8 mouse cellular contexts compared by ENCODE assay signal in the genomic region with DNA sequence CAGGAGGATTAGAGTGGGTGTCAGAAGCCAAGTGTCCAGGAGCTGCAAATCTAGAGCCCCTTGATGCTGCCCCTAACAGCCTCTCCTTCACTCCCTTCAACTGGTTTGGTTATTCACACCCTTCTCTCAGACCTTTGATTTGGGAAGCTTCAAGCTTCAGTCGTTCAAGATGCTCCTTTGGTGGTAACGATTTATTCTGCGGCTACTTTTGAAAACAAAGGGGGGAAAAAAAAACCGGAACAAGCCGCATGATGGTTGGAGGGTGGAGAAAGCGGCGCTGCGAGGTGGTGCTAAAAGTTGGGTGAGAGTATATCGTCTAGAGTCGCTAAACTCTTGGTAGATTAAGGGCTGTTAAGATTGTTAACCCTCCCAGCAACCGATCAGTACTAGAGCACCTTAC. TPM values are rescaled to one million over a fixed set of nuclear protein-coding genes. Genes with fewer than 3 reads are reported as not detected.
A peak's percentile ranks its signal among the peaks of the same experiment; 100 is the strongest.
DNase-seq lines count a peak whose midpoint lies in the region; ATAC-seq and TF ChIP-seq lines count a peak whose summit lies in the region.

No protein-coding gene starts in this region.

- ATAC-seq in common myeloid progenitor, adult 5-6 weeks (replicated peaks; ENCODE audit: low read depth, poor library complexity, severe bottlenecking): peak; percentile 7; the same call in 1 of the 2 replicates
- no peak for ATAC-seq in intestine, embryonic 14.5 days (replicated peaks; ENCODE audit: low FRiP score, low TSS enrichment, low read depth)

- no peaks in the 10 kb centered on the region for H3K27me3 ChIP-seq in liver, adult 2 months (ENCODE audit: control insufficient read depth, insufficient read depth, low read length)
- H3K27me3 ChIP-seq in intestine, embryonic 14.5 days (replicated peaks; ENCODE audit: control insufficient read depth, insufficient read depth, low read length): peaks cover 16% of the 10 kb centered on the region
- H3K27me3 ChIP-seq in myocyte (ENCODE audit: control insufficient read depth, insufficient read depth, insufficient read length): no peaks in the 10 kb centered on the region

- peak overlapping the region; percentile 94 for H3K27ac ChIP-seq in liver, adult 2 months (replicated peaks; ENCODE audit: insufficient read depth, low read depth, low read length)
- H3K27ac ChIP-seq in intestine, embryonic 14.5 days (ENCODE audit: low read depth): peak overlapping the region; percentile 84

- H3K9ac ChIP-seq in liver, adult 2 months (ENCODE audit: low read depth, low read length): peak overlapping the region; percentile 90
- peak overlapping the region; percentile 79 for H3K9ac ChIP-seq in intestine, embryonic 14.5 days (ENCODE audit: low read length)

- H3K4me1 ChIP-seq in liver, adult 2 months (ENCODE audit: control insufficient read depth, insufficient read depth, low read length): peaks cover 16% of the 10 kb centered on the region
- peaks cover 25% of the 10 kb centered on the region; the same call in 1 of the 2 replicates for H3K4me1 ChIP-seq in intestine, embryonic 14.5 days (replicated peaks; ENCODE audit: control insufficient read depth, insufficient read depth, low read length)

- H3K4me2 ChIP-seq in intestine, embryonic 14.5 days (ENCODE audit: low read length): peak overlapping the region; percentile 98
- H3K4me2 ChIP-seq in myocyte (ENCODE audit: low read depth): peak overlapping the region; percentile 84

- H3K9me3 ChIP-seq in intestine, embryonic 14.5 days (ENCODE audit: control insufficient read depth, low read length): no peaks in the 10 kb centered on the region

- WGBS in liver, adult 2 months: under 1% methylated on average over 11 of the region's 11 CpGs
- WGBS in intestine, embryonic 14.5 days: 5% methylated on average over 11 of the region's 11 CpGs

- peak overlapping the region; percentile 72 for H3ac ChIP-seq in myocyte (ENCODE audit: control insufficient read depth, insufficient read length)

- DNase-seq in liver, adult 2 months (ENCODE audit: extremely low read depth, low read depth, low spot score): no peak
- DNase-seq in liver: no peak
- DNase-seq in intestine, embryonic 14.5 days (ENCODE audit: low spot score): no peak
- DNase-seq in adrenal gland, adult 2 months: no peak
- no peak for DNase-seq in cerebellum, postnatal 36 days
- DNase-seq in left cerebral cortex, adult 11 months (ENCODE audit: low spot score): no peak

- H3K36me3 ChIP-seq in liver, adult 2 months (ENCODE audit: control insufficient read depth, insufficient read depth, low read length): no peaks in the 10 kb centered on the region
- no peaks in the 10 kb centered on the region; the same call in 1 of the 2 replicates for H3K36me3 ChIP-seq in intestine, embryonic 14.5 days (ENCODE audit: control insufficient read depth, insufficient read depth, low read length)
- no peaks in the 10 kb centered on the region for H3K36me3 ChIP-seq in myocyte (ENCODE audit: control insufficient read depth, insufficient read depth)

- H3K4me3 ChIP-seq in liver, adult 2 months (ENCODE audit: insufficient read depth, low read depth, low read length): peak overlapping the region; percentile 85
- peak overlapping the region; percentile 83 for H3K4me3 ChIP-seq in intestine, embryonic 14.5 days (ENCODE audit: low read depth, low read length)
- peak overlapping the region; percentile 83 for H3K4me3 ChIP-seq in myocyte

- TF ChIP-seq POLR2A in liver, adult 2 months (IDR thresholded peaks at IDR 0.05; ENCODE audit: extremely low read depth, insufficient read depth, low read length): no peak
- TF ChIP-seq POLR2A in myocyte (IDR thresholded peaks at IDR 0.05; ENCODE audit: insufficient read length, low read depth): no peak

- H3K79me2 ChIP-seq in liver, adult 2 months (ENCODE audit: control insufficient read depth, insufficient read depth, low read length): peaks cover 23% of the 10 kb centered on the region; the same call in 1 of the 2 replicates
- peaks cover 56% of the 10 kb centered on the region for H3K79me2 ChIP-seq in myocyte (ENCODE audit: control insufficient read depth, insufficient read depth)

- TF ChIP-seq CTCF in liver, adult 2 months (IDR thresholded peaks at IDR 0.05; ENCODE audit: low read depth, low read length): no peak

TF ChIP-seq in myocyte, 11 proteins besides CTCF, POLR2A, EP300 and RAD21:
- TF ChIP-seq POLR2AphosphoS2 (IDR thresholded peaks at IDR 0.05; ENCODE audit: insufficient read length, low read depth) (no peak), MAX (IDR thresholded peaks at IDR 0.05; ENCODE audit: low read depth) (no peak), REST (IDR thresholded peaks at IDR 0.05; ENCODE audit: insufficient read depth, insufficient read length) (no peak), TCF3 (IDR thresholded peaks at IDR 0.05; ENCODE audit: insufficient read length, low read depth) (no peak), MYOG (IDR thresholded peaks at IDR 0.05; ENCODE audit: control insufficient read depth in 1 of 3, insufficient read depth in 1 of 3, insufficient read length in 2 of 3, low read depth in 2 of 3) (no peak), CEBPB (IDR thresholded peaks at IDR 0.05; ENCODE audit: insufficient read depth, poor library complexity, severe bottlenecking) (no peak), E2F4 (IDR thresholded peaks at IDR 0.05; ENCODE audit: insufficient read depth) (no peak)
TF ChIP-seq in myocyte: peak in this region for 0.

RNA-seq across cellular contexts. Expression of a gene that starts 3.5 kb away (rescaled TPM):
- 16.5 and 27.0 TPM in 2 replicates for total RNA-seq in liver, adult 2 months (2014; rRNA removed)
- 12.5 and 17.1 TPM in 2 replicates for polyA plus RNA-seq in liver, adult 2 months (2012; rRNA removed)
- 5.2 and 7.4 TPM in 2 replicates for total RNA-seq in common myeloid progenitor, adult 5-6 weeks (2017)
- polyA plus RNA-seq in intestine, embryonic 14.5 days (2014; fragmentation: Nextera tagmentation; extraction: Ambion mirVana): 9.5 and 10.4 TPM in 2 replicates
- 11.2 TPM for polyA plus RNA-seq in myocyte (2012; fragmentation: generic; extraction: Trizol)
- total RNA-seq in adrenal gland, adult 2 months (2021): 10 to 100 TPM in 1 of 2 experiments, 1 to 10 TPM in 1; 9.9 to 17.5 TPM
- 5.1 and 7.9 TPM in 2 replicates for polyA plus RNA-seq in adrenal gland, adult 2 months (2012; rRNA removed)
